Mouse (Mus musculus) liver, postnatal 0 days (tissue): Measurements from ENCODE around the gene Add3.

ENCODE experiments used
- CTCF ChIP-seq: sonication (generic); IDR thresholded peaks from 2 replicates; pipeline ENCODE4 v1.5.1; 2016; ENCODE audit warnings: antibody characterized with exemption, low read depth
- EP300 ChIP-seq: IDR thresholded peaks from 2 replicates; pipeline ENCODE4 v1.6.1; 2016; ENCODE audit warnings: antibody characterized with exemption, low read depth, mild to moderate bottlenecking

DNA sequence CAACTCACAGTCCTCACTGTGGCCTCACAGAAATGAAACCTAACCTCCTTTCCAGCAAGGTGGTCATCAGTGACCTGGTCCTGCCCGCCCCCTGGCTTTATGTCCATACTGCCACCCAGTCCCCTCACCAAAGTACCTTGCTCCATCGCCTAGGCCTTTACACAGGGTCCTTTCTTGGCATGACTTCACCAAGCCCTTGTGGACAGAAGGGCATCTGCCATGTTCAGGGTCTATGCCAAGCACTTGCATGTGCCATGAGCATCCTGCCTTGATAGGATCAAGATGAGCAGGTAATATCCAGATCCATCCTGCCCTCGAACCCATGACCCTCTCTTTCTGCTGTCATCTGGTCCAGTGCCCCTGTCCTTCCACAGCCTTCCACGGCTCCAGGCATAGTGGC is 120.6 kb downstream of the Add3 start:
- TF ChIP-seq CTCF (no peak), EP300 (no peak)
